Mouse (Mus musculus): ENCODE data around the gene Vamp5.

GRCm38 (mm10) chr6:72348411-72348810, 31.9 kb downstream of the Vamp5 start:
- TF ChIP-seq CTCF (IDR thresholded peaks at IDR 0.05; ENCODE audit: low read depth, low read length): no peak
- TF ChIP-seq GATA1 (IDR thresholded peaks at IDR 0.05; ENCODE audit: borderline replicate concordance, low read length): no peak
- TF ChIP-seq GATA2 (IDR thresholded peaks at IDR 0.05; ENCODE audit: borderline replicate concordance, low read depth, low read length): no peak

All from G1E (cell line).